ENCODE assay signal across 21 mouse cellular contexts in the genomic region with DNA sequence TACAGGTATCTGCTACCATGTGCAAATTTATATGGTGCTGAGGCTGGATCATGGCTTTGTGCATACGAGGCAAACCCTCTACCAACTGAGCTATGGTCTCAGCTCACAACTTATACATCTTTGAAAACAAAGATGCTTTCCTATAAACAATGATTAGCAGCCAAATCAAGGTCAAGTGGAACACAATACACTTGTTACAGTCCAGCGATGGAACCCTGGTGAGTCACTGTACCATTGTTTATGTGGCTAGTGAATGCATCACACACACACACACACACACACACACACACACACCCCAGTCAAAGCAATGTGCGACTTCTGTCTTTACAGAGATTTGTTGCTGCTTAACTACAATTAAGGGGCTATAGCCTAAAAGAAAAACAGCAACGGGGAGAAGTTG. TPM values are rescaled to one million over a fixed set of nuclear protein-coding genes. Genes with fewer than 3 reads are reported as not detected.
DNase-seq lines count a peak whose midpoint lies in the region; ATAC-seq and TF ChIP-seq lines count a peak whose summit lies in the region.
"Had no signal": no experiment of that assay in that cellular context is flagged by ENCODE, and none has a peak within 500 bp of the region (broad histone marks: within the 10 kb centered on the region; RNA-seq: fewer than 3 reads in every experiment).

No protein-coding gene starts in this region.

- 54% methylated on average over 4 of the region's 4 CpGs for WGBS in liver, postnatal 0 days (ENCODE audit: insufficient replicate concordance)
- WGBS in liver, embryonic 11.5 days = 76% methylated on average over 4 of the region's 4 CpGs

- H3K27ac ChIP-seq in gastrocnemius, adult 2 months = peak overlapping the region; percentile 16; the same call in 1 of the 2 replicates
- H3K27ac ChIP-seq in liver, postnatal 0 days (ENCODE audit: low read depth) = no peak overlapping the region; the same call in 1 of the 2 replicates
- H3K27ac ChIP-seq in liver, embryonic 11.5 days (ENCODE audit: low read depth, low read length) = no peak overlapping the region
- H3K27ac ChIP-seq: forebrain, embryonic 12.5 days; hindbrain, embryonic 14.5 days; kidney, embryonic 15.5 days; limb, embryonic 13.5 days; midbrain, embryonic 15.5 days; stomach, embryonic 15.5 days had no signal

- H3K36me3 ChIP-seq in liver, postnatal 0 days (replicated peaks; ENCODE audit: insufficient read depth, low read length) = no peaks in the 10 kb centered on the region
- H3K36me3 ChIP-seq in liver, embryonic 11.5 days (ENCODE audit: control insufficient read depth, insufficient read depth, low read length) = no peaks in the 10 kb centered on the region
- H3K36me3 ChIP-seq: forebrain, embryonic 12.5 days; kidney, embryonic 15.5 days; limb, embryonic 13.5 days; midbrain, embryonic 15.5 days; stomach, embryonic 15.5 days had no signal

- H3K4me2 ChIP-seq in liver, postnatal 0 days (ENCODE audit: low read depth, low read length) = peak overlapping the region; percentile 46
- H3K4me2 ChIP-seq in liver, embryonic 11.5 days = no peak overlapping the region
- H3K4me2 ChIP-seq: forebrain, embryonic 12.5 days; hindbrain, embryonic 14.5 days; kidney, embryonic 15.5 days; limb, embryonic 13.5 days; midbrain, embryonic 15.5 days; stomach, embryonic 15.5 days had no signal

- TF ChIP-seq EP300 in liver, postnatal 0 days (IDR thresholded peaks at IDR 0.05; ENCODE audit: low read depth) = no peak

- intact Hi-C loops in gastrocnemius, adult 2 months (cut with DNase I) = no loop called here

- peak overlapping the region; percentile 29 for H3K4me3 ChIP-seq in gastrocnemius, adult 2 months
- no peak overlapping the region for H3K4me3 ChIP-seq in liver, postnatal 0 days (ENCODE audit: low read depth, low read length)
- no peak overlapping the region for H3K4me3 ChIP-seq in liver, embryonic 11.5 days (ENCODE audit: low read depth, low read length)
- H3K4me3 ChIP-seq: forebrain, embryonic 12.5 days; kidney, embryonic 15.5 days; limb, embryonic 13.5 days; midbrain, embryonic 15.5 days; stomach, embryonic 15.5 days had no signal

- H3K27me3 ChIP-seq in liver, postnatal 0 days (ENCODE audit: insufficient read depth, low read length) = no peaks in the 10 kb centered on the region
- H3K27me3 ChIP-seq in liver, embryonic 11.5 days (replicated peaks; ENCODE audit: control insufficient read depth, insufficient read depth, low read length) = no peaks in the 10 kb centered on the region
- H3K27me3 ChIP-seq: forebrain, embryonic 12.5 days; kidney, embryonic 15.5 days; limb, embryonic 13.5 days; midbrain, embryonic 15.5 days; stomach, embryonic 15.5 days had no signal

- no peak for TF ChIP-seq CTCF in gastrocnemius, adult 2 months (IDR thresholded peaks at IDR 0.05)
- no peak for TF ChIP-seq CTCF in liver, postnatal 0 days (IDR thresholded peaks at IDR 0.05; ENCODE audit: low read depth)

- no peaks in the 10 kb centered on the region for H3K9me3 ChIP-seq in liver, postnatal 0 days (ENCODE audit: low read length)
- no peaks in the 10 kb centered on the region for H3K9me3 ChIP-seq in liver, embryonic 11.5 days (ENCODE audit: control insufficient read depth, low read length)
- H3K9me3 ChIP-seq: G1E; kidney, embryonic 15.5 days; limb, embryonic 13.5 days; megakaryocyte, embryonic 14.5 days; midbrain, embryonic 15.5 days; stomach, embryonic 15.5 days had no signal

- no peak for ATAC-seq in liver, postnatal 0 days
- no peak for ATAC-seq in liver, embryonic 11.5 days (replicated peaks; ENCODE audit: low FRiP score)
- ATAC-seq in activated CD4-positive, CD25-positive, alpha-beta regulatory T cell, adult 4 months = no peak
- no peak for ATAC-seq in frontal cortex, adult (ENCODE audit: low TSS enrichment)
- ATAC-seq: intestine, embryonic 16.5 days; midbrain, embryonic 15.5 days had no signal

- no peak for DNase-seq in gastrocnemius, adult 2 months
- no peak for DNase-seq in gastrocnemius, adult 8-10 months (ENCODE audit: low spot score in 2 of 2)
- no peak for DNase-seq in liver, postnatal 0 days
- no peak for DNase-seq in liver, embryonic 11.5 days (ENCODE audit: low spot score)
- peak; percentile 55 for DNase-seq in 416B (ENCODE audit: low read depth)
- peak; percentile 32 for DNase-seq in brain, adult 2 months (ENCODE audit: low read depth, low spot score)
- DNase-seq: adrenal gland, postnatal 10 days; cerebellum, adult 9-11 months; heart, postnatal 14 days; lung, adult 2 months had no signal

- no peak overlapping the region for H3K9ac ChIP-seq in liver, postnatal 0 days (replicated peaks)
- no peak overlapping the region for H3K9ac ChIP-seq in liver, embryonic 11.5 days (ENCODE audit: low read depth, low read length)
- H3K9ac ChIP-seq: forebrain, embryonic 12.5 days; hindbrain, embryonic 14.5 days; kidney, embryonic 15.5 days; limb, embryonic 13.5 days; midbrain, embryonic 15.5 days; stomach, embryonic 15.5 days had no signal

- 0 out of 2 replicates have a peak, but pooled peaks cover 4% of the 10 kb centered on the region for H3K4me1 ChIP-seq in liver, postnatal 0 days (ENCODE audit: insufficient read depth)
- H3K4me1 ChIP-seq in liver, embryonic 11.5 days (replicated peaks; ENCODE audit: control insufficient read depth, insufficient read depth, low read length) = no peaks in the 10 kb centered on the region; the same call in 1 of the 2 replicates
- H3K4me1 ChIP-seq: stomach, embryonic 15.5 days had no signal

RNA-seq across cellular contexts. Expression of gene Jmjd1c, which starts 24.5 kb away (rescaled TPM):
- 10 to 100 TPM; 23.7 to 26.6 TPM for total RNA-seq in gastrocnemius, adult 2 months (2021)
- 10 to 100 TPM; 22.0 to 26.9 (median 22.7) TPM for total RNA-seq in gastrocnemius, adult 8-10 months (2022)
- polyA plus RNA-seq in liver, postnatal 0 days (2015; fragmentation: Nextera tagmentation; extraction: Ambion mirVana) = 15.0 and 15.7 TPM in 2 replicates
- polyA plus RNA-seq in liver, embryonic 11.5 days (2014; fragmentation: Nextera tagmentation; extraction: Ambion mirVana) = 26.0 and 31.6 TPM in 2 replicates
- 10 to 100 TPM; 35.2 to 44.7 TPM for polyA plus RNA-seq in activated CD4-positive, CD25-positive, alpha-beta regulatory T cell, adult 4 months (2017; shearing (Covaris generic))

RNA-seq across cellular contexts. Expression of gene Reep3, which starts 25.4 kb away (rescaled TPM):
- total RNA-seq in gastrocnemius, adult 2 months (2021) = 10 to 100 TPM in 1 of 2 experiments, 1 to 10 TPM in 1; 9.7 to 10.8 TPM
- 1 to 10 TPM; 7.6 to 9.3 (median 9.0) TPM for total RNA-seq in gastrocnemius, adult 8-10 months (2022)
- 18.5 and 19.6 TPM in 2 replicates for polyA plus RNA-seq in liver, postnatal 0 days (2015; fragmentation: Nextera tagmentation; extraction: Ambion mirVana)
- polyA plus RNA-seq in liver, embryonic 11.5 days (2014; fragmentation: Nextera tagmentation; extraction: Ambion mirVana) = 11.5 and 12.4 TPM in 2 replicates
- polyA plus RNA-seq in activated CD4-positive, CD25-positive, alpha-beta regulatory T cell, adult 4 months (2017; shearing (Covaris generic)) = 10 to 100 TPM; 20.3 to 21.1 TPM

Comparison
In these comparisons a context has a peak if more than half of its experiments do, and no peak if none do; other contexts are left out.
1. DNase-seq: peak in 416B (single experiment) and brain, adult 2 months (single experiment); none in gastrocnemius, adult 2 months (single experiment), gastrocnemius, adult 8-10 months (0 of 2), liver, postnatal 0 days (single experiment) and liver, embryonic 11.5 days (single experiment).